Mouse (Mus musculus) ES-E14 (cell line): ENCODE data around the gene Nampt.

ENCODE experiments used
- CHD2 ChIP-seq: IDR thresholded peaks from 2 replicates; pipeline ENCODE4 v1.6.1; 2014; ENCODE audit warnings: mild to moderate bottlenecking, low read depth, low read length, inconsistent platforms
- HCFC1 ChIP-seq: IDR thresholded peaks from 2 replicates; pipeline ENCODE4 v1.6.1; 2012; ENCODE audit warnings: low read length, inconsistent platforms, borderline replicate concordance; ENCODE audit not compliant: insufficient read depth
- MAFK ChIP-seq: IDR thresholded peaks from 2 replicates; pipeline ENCODE4 v1.6.1; 2014; ENCODE audit warnings: mild to moderate bottlenecking, low read depth, low read length, inconsistent platforms; ENCODE audit not compliant: insufficient read depth
- ZNF384 ChIP-seq: IDR thresholded peaks from 2 replicates; pipeline ENCODE4 v1.6.1; 2012; ENCODE audit warnings: low read depth, low read length, inconsistent platforms

DNA sequence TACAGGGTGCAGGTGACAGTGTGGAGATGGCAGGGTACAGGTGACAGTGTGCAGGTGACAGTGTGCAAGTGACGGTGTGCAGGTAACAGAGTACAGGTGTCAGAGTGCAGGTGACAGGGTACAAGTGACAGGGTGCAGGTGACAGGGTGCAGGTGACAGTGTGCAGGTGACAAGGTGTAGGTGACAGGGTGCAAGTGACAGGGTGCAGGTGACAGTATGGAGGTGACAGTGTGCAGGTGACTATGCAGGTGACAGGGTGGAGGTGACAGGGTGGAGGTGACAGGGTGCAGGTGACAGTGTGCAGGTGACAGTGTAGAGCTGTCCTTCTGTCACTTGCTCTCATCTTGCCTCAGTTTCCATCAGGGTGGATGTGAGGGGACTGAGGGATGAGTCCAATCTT lies 76.5 kb downstream of the Nampt start:
- TF ChIP-seq CHD2 (no peak), ZNF384 (no peak), HCFC1 (no peak), MAFK (no peak)
